Mouse (Mus musculus): ENCODE results near the gene Sdhb. TPM values are rescaled to one million over a fixed set of nuclear protein-coding genes. Genes with fewer than 3 reads are reported as not detected.

The Sdhb gene
- polyA plus RNA-seq, 1 experiment: 703 TPM

DNA sequence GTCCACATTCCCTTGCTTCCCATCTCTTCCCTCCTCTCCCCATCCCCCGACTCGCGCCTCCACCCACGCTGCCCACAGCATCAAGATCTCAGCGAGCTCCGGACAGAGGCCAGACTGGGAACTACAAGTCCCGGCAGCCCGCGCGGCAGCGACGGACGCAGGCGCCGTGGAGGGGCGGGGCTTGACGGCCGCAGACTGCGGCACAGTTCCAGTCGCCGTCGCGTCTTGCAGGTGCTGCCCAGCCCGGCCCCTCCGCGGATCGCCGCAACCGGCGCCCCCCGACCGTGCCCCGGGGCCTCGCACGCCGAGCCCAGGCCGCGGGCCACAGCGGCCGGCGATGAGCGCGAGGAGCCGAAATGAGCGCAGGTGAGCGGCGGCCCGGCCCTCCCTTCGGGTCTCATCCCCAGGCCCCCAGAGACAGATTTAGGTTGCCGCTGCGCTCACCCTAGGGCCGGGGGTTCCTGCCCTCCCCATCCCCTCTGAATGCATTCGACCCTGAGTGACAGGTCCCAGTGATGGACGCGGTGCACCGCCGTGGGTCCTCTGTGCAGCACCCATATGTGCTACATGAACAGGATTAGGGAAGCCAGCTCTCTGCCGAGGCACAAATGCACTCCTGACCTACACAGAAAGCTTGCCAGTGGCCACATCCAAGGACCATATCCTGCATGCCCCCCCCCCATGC lies 25.9 kb downstream of the Sdhb start, which contains the start of gene Atp13a2:
Atp13a2 (plus strand) TSS at position 163 of the 685 bp plus-strand sequence.
- H3K27me3 ChIP-seq (replicated peaks; ENCODE audit: control insufficient read depth, insufficient read depth, low read length): no peaks in the 10 kb centered on the region
- no peaks in the 10 kb centered on the region for H3K36me3 ChIP-seq (ENCODE audit: control insufficient read depth, insufficient read depth, low read length)
- no peak within 1 kb of the TSS for H3K27ac ChIP-seq (ENCODE audit: insufficient read depth, low read depth, low read length)
- no peak for TF ChIP-seq CTCF (conservative IDR thresholded peaks at IDR 0.05; ENCODE audit: insufficient read depth, insufficient read length, low read depth, low read length)
- no peak for TF ChIP-seq POLR2A (IDR thresholded peaks at IDR 0.05; ENCODE audit: low read depth, low read length)
- WGBS: 1% methylated on average over 58 of the region's 58 CpGs
- H3K4me1 ChIP-seq (ENCODE audit: control insufficient read depth, insufficient read depth, low read length): peaks cover 2% of the 10 kb centered on the region; the same call in 1 of the 2 replicates
- DNase-seq: peak; percentile 92
- peak within 1 kb of the TSS; percentile 89 for H3K4me3 ChIP-seq (ENCODE audit: insufficient read depth, low read depth, low read length)

DNA sequence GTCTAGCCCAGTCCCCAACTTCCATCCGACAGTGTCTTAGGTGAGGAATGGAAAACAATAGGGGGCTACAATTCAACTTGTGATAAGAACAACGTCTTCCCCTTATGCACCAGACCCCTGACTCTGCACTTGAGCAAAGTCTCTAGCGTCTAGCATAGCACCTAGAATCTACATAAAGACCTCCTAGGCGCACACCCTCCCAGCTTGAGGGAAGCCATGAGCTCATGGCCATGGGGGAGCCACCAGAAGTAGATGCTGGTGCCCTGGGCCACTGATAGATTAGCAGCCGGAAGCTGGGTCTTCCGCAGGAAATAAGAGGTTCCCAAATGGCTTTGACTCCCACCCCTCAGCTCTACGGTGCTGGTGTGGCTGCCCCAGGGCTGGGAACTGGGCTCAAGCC lies 26.5 kb downstream of the Sdhb start:
- Histone ChIP-seq H3K27ac (ENCODE audit: insufficient read depth, low read depth, low read length) (no peak overlapping the region), H3K27me3 (replicated peaks; ENCODE audit: control insufficient read depth, insufficient read depth, low read length) (no peaks in the 10 kb centered on the region), H3K4me3 (ENCODE audit: insufficient read depth, low read depth, low read length) (peak overlapping the region; percentile 89), H3K4me1 (ENCODE audit: control insufficient read depth, insufficient read depth, low read length) (peaks cover 2% of the 10 kb centered on the region; the same call in 1 of the 2 replicates), H3K36me3 (ENCODE audit: control insufficient read depth, insufficient read depth, low read length) (no peaks in the 10 kb centered on the region)
- no peak for TF ChIP-seq POLR2A (IDR thresholded peaks at IDR 0.05; ENCODE audit: low read depth, low read length)
- no peak for TF ChIP-seq CTCF (conservative IDR thresholded peaks at IDR 0.05; ENCODE audit: insufficient read depth, insufficient read length, low read depth, low read length)
- 22% methylated on average over 7 of the region's 7 CpGs for WGBS
- DNase-seq: no peak

DNA sequence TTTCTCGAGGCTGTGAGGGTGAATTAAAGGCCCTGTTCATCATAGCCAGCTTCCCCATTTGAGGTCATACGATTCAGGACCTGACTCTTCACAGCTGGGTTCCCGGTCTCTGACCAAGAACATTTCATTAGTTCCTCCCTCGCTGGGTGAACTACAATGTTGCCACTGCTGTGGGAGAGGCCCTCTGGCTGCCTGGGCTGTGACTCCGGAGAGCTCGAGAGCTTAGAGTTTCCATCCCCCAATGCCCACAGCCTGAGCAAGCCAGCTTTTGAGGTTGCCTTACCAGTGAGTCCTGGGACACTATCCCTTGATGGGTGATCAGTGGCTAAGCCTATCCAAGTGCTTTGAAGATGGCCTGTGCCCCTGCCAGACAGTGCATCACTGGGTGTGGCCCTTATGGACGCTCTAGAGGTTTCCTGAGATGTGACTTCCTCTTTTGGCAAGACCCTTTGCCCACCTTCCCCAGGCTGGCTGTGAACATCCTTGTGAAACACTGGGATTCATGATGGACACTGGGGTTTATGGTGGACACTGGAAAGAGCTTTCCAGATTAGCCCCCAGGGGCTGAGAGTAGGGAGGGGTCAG lies 27.8 kb downstream of the Sdhb start:
- Histone ChIP-seq H3K27ac (ENCODE audit: insufficient read depth, low read depth, low read length) (0 out of 2 replicates have a peak overlapping the region, but pooled peaks have one; percentile 9), H3K36me3 (ENCODE audit: control insufficient read depth, insufficient read depth, low read length) (no peaks in the 10 kb centered on the region), H3K27me3 (replicated peaks; ENCODE audit: control insufficient read depth, insufficient read depth, low read length) (no peaks in the 10 kb centered on the region), H3K4me3 (ENCODE audit: insufficient read depth, low read depth, low read length) (no peak overlapping the region), H3K4me1 (ENCODE audit: control insufficient read depth, insufficient read depth, low read length) (peaks cover 2% of the 10 kb centered on the region; the same call in 1 of the 2 replicates)
- whole genome bisulfite sequencing: 62% methylated on average over 7 of the region's 7 CpGs
- TF ChIP-seq POLR2A (IDR thresholded peaks at IDR 0.05; ENCODE audit: low read depth, low read length) (no peak), CTCF (conservative IDR thresholded peaks at IDR 0.05; ENCODE audit: insufficient read depth, insufficient read length, low read depth, low read length) (no peak)
- DNase-seq: no peak

DNA sequence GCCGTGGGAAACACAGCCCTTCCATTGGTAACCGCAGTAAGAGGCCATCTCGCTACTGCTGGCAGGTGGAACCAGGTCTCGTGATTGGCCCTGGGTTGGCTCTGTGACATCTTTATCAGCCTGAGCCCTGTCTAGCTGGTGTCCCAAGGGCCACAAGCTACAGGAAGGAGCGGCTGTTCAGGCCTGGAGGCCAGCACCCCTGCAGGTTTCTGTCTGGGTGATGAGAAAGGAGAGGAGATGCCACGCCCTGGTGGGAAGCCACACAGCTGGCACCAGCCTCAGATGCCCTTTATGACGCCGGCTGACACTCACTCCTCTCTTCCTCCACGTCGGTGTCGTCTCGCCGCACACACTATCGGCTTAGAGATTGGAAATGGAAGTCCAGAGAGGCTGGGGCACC lies 28.4 kb downstream of the Sdhb start:
- TF ChIP-seq CTCF (conservative IDR thresholded peaks at IDR 0.05; ENCODE audit: insufficient read depth, insufficient read length, low read depth, low read length): no peak
- TF ChIP-seq POLR2A (IDR thresholded peaks at IDR 0.05; ENCODE audit: low read depth, low read length): no peak
- WGBS: 90% methylated on average over 14 of the region's 14 CpGs
- DNase-seq: no peak

DNA sequence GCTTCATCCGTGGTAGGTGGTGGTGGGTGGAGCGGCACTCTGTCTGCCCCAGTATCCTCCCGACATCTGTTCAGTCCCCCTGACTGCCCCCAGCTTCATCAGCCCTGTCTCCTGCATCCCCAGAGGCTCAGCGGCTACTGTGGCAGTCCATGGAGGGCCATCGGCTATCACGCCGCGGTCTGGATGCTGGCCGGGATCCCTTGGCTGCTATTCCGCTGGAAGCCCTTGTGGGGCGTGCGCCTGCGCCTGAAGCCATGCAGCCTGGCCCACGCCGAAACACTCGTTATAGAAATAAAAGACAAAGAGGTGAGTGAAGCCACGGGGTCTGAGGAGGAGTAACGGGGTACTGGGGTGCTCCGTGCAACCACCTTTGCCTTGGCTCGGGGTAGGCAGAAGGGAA lies 31.2 kb downstream of the Sdhb start:
- H3K36me3 ChIP-seq (ENCODE audit: control insufficient read depth, insufficient read depth, low read length): no peaks in the 10 kb centered on the region; the same call in 1 of the 2 replicates
- WGBS: 90% methylated on average over 20 of the region's 20 CpGs
- TF ChIP-seq POLR2A (IDR thresholded peaks at IDR 0.05; ENCODE audit: low read depth, low read length) (no peak), CTCF (conservative IDR thresholded peaks at IDR 0.05; ENCODE audit: insufficient read depth, insufficient read length, low read depth, low read length) (no peak)

More for the DNA sequence above, 28.4 kb downstream of the Sdhb start:
- Histone ChIP-seq H3K4me3 (ENCODE audit: insufficient read depth, low read depth, low read length) (no peak overlapping the region), H3K27ac (ENCODE audit: insufficient read depth, low read depth, low read length) (no peak overlapping the region), H3K36me3 (ENCODE audit: control insufficient read depth, insufficient read depth, low read length) (no peaks in the 10 kb centered on the region), H3K4me1 (ENCODE audit: control insufficient read depth, insufficient read depth, low read length) (peaks cover 2% of the 10 kb centered on the region; the same call in 1 of the 2 replicates), H3K27me3 (replicated peaks; ENCODE audit: control insufficient read depth, insufficient read depth, low read length) (no peaks in the 10 kb centered on the region)

DNA sequence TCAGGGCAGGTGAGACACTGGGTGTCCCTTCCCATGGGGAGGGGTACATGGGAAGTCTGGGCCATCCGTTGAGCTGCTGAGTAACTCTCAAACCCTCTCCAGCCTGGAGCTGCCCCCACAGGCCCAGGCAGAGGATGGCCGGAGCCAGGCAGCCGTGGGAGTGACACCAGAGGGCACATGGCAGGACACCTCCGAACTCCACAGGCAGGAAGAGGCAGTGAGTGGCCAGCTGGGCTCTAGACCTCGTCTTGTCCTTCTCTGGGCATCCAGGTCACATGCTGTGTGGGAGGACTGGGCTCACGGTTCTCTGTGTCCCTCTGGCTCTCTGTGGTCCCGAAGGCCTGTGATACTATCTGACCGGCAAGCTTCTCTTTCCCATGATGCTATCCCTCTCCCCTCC lies 32.8 kb downstream of the Sdhb start:
- WGBS: 70% methylated on average over 8 of the region's 8 CpGs
- TF ChIP-seq POLR2A (IDR thresholded peaks at IDR 0.05; ENCODE audit: low read depth, low read length) (no peak), CTCF (conservative IDR thresholded peaks at IDR 0.05; ENCODE audit: insufficient read depth, insufficient read length, low read depth, low read length) (no peak)

More for the DNA sequence above, 31.2 kb downstream of the Sdhb start:
- H3K4me1 ChIP-seq (ENCODE audit: control insufficient read depth, insufficient read depth, low read length): peaks cover 2% of the 10 kb centered on the region; the same call in 1 of the 2 replicates
- no peak overlapping the region for H3K4me3 ChIP-seq (ENCODE audit: insufficient read depth, low read depth, low read length)
- H3K27ac ChIP-seq (ENCODE audit: insufficient read depth, low read depth, low read length): no peak overlapping the region
- H3K27me3 ChIP-seq (replicated peaks; ENCODE audit: control insufficient read depth, insufficient read depth, low read length): no peaks in the 10 kb centered on the region
- DNase-seq: no peak

DNA sequence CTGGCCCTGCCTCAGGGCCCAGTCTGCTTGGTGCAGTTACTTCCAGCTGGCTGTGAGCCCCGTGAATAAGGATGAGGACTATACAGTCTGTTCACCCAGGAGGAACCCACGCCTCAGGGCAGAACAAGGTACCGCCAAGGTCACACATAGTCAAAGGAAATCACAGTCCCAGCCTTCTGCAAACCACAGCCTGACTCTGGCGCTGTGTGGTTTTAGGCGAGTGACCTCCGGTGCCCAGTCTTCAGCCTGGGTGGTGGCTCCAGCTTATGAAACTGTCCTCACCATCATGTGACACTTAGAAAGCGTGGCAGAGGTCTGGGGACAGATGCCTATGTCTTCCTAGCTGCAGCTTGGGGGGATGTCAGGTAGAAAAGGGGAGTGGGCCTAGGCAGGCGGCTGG lies 34.8 kb downstream of the Sdhb start:
- no peak for DNase-seq
- WGBS: 83% methylated on average over 8 of the region's 8 CpGs
- Histone ChIP-seq H3K4me3 (ENCODE audit: insufficient read depth, low read depth, low read length) (no peak overlapping the region), H3K4me1 (ENCODE audit: control insufficient read depth, insufficient read depth, low read length) (no peaks in the 10 kb centered on the region), H3K36me3 (ENCODE audit: control insufficient read depth, insufficient read depth, low read length) (no peaks in the 10 kb centered on the region; the same call in 1 of the 2 replicates), H3K27me3 (replicated peaks; ENCODE audit: control insufficient read depth, insufficient read depth, low read length) (no peaks in the 10 kb centered on the region), H3K27ac (ENCODE audit: insufficient read depth, low read depth, low read length) (no peak overlapping the region)
- TF ChIP-seq CTCF (conservative IDR thresholded peaks at IDR 0.05; ENCODE audit: insufficient read depth, insufficient read length, low read depth, low read length): no peak
- no peak for TF ChIP-seq POLR2A (IDR thresholded peaks at IDR 0.05; ENCODE audit: low read depth, low read length)

More for the DNA sequence above, 32.8 kb downstream of the Sdhb start:
- Histone ChIP-seq H3K27ac (ENCODE audit: insufficient read depth, low read depth, low read length) (no peak overlapping the region), H3K36me3 (ENCODE audit: control insufficient read depth, insufficient read depth, low read length) (no peaks in the 10 kb centered on the region; the same call in 1 of the 2 replicates), H3K4me1 (ENCODE audit: control insufficient read depth, insufficient read depth, low read length) (no peaks in the 10 kb centered on the region), H3K27me3 (replicated peaks; ENCODE audit: control insufficient read depth, insufficient read depth, low read length) (no peaks in the 10 kb centered on the region), H3K4me3 (ENCODE audit: insufficient read depth, low read depth, low read length) (no peak overlapping the region)
- no peak for DNase-seq
